Mouse (Mus musculus) kidney, adult 2 months (tissue): ENCODE measurements around the gene Cntnap2. TPM values are rescaled to one million over a fixed set of nuclear protein-coding genes. Genes with fewer than 3 reads are reported as not detected.
"Not testable (repeated sequence)": the region's sequence is repeated elsewhere in the genome, so short reads cannot be mapped to it uniquely, and the experiment has no call there.

Experiments
- DNase-seq: peaks from one replicate; pipeline ENCODE4 v3.0.0; 2021
- H3K27ac ChIP-seq: fragments of 200-500 bp; 2 replicates; pipeline ENCODE4 v1.5.1; 2012; ENCODE audit warnings: low read depth, low read length, control low read depth, inconsistent platforms; ENCODE audit not compliant: insufficient read depth
- H3K27me3 ChIP-seq: fragments of 200-500 bp; replicated peaks from 2 replicates; pipeline ENCODE4 v1.6.1; 2012; ENCODE audit warnings: mild to moderate bottlenecking, moderate library complexity, low read length, inconsistent platforms; ENCODE audit not compliant: control insufficient read depth, insufficient read depth
- H3K36me3 ChIP-seq: fragments of 200-500 bp; 2 replicates; pipeline ENCODE4 v1.6.1; 2012; ENCODE audit warnings: mild to moderate bottlenecking, moderate library complexity, low read length, inconsistent platforms; ENCODE audit not compliant: control insufficient read depth, insufficient read depth
- H3K4me1 ChIP-seq: fragments of 200-500 bp; 2 replicates; pipeline ENCODE4 v1.6.1; 2011; ENCODE audit warnings: low read length; ENCODE audit not compliant: control insufficient read depth, insufficient read depth
- H3K4me3 ChIP-seq: fragments of 200-500 bp; 2 replicates; pipeline ENCODE4 v1.5.1; 2011; ENCODE audit warnings: mild to moderate bottlenecking, low read depth, low read length, control low read depth; ENCODE audit not compliant: insufficient read depth
- CTCF ChIP-seq: fragments of 200-500 bp; conservative IDR thresholded peaks from 2 replicates; pipeline ENCODE4 v1.5.1; 2011; ENCODE audit warnings: low read depth, mild to moderate bottlenecking, control low read depth, low read length, moderate library complexity, mixed read lengths; ENCODE audit not compliant: insufficient read depth, insufficient read length
- POLR2A ChIP-seq: fragments of 200-500 bp; IDR thresholded peaks from one replicate; pipeline ENCODE4 v1.6.1; 2011; ENCODE audit warnings: low read depth, low read length, control low read depth
- WGBS: fragments of 180-500 bp; shearing (Covaris S2); methylation state at CpG from one replicate; pipeline ENCODE4 v1.1.7; 2018; 5-methylcytosine and 5-hydroxymethylcytosine counted together
- polyA plus RNA-seq: library from polyadenylated mRNA; depleted of rRNA; stranded (reverse); fragments of >200 nt; gene quantifications from 2 replicates; pipeline ENCODE4 v1.2.3, GENCODE M21; 2012

Gene Cntnap2
- polyA plus RNA-seq, 1 experiment: 0.31 TPM

DNA sequence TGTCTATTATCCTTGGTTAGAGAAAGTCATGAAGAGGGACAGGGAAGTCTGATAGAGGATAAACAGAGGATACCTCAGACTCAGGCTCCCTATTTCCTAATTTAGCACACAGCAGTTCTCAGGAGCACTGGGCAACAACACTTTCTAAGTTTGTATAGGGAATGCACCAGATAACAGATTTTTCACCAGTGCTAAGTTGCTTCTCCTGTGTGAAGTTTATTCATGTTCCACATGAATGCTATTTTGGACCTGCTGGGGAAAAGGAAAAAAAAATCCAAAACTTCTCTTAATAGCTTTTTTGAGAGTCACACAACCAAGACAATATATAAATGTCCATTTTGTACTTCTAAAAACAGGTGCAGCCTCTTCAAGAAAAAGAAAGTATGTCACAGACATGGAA is 1361.2 kb downstream of the Cntnap2 start:
- H3K27me3 ChIP-seq: no peaks in the 10 kb centered on the region
- TF ChIP-seq POLR2A: no peak
- no peak for TF ChIP-seq CTCF
- H3K36me3 ChIP-seq: no peaks in the 10 kb centered on the region
- no peak for DNase-seq
- no peak overlapping the region for H3K4me3 ChIP-seq
- no peaks in the 10 kb centered on the region for H3K4me1 ChIP-seq
- no peak overlapping the region for H3K27ac ChIP-seq

GRCm38 (mm10) chr6:46428231-46428630 is 1369.1 kb downstream of the Cntnap2 start:
- no peaks in the 10 kb centered on the region for H3K27me3 ChIP-seq
- no peak for TF ChIP-seq POLR2A
- TF ChIP-seq CTCF: no peak
- no peak overlapping the region for H3K27ac ChIP-seq
- no peaks in the 10 kb centered on the region for H3K4me1 ChIP-seq
- no peaks in the 10 kb centered on the region for H3K36me3 ChIP-seq
- no peak overlapping the region for H3K4me3 ChIP-seq
- 68% methylated on average over 5 of the region's 5 CpGs for WGBS
- DNase-seq: no peak

DNA sequence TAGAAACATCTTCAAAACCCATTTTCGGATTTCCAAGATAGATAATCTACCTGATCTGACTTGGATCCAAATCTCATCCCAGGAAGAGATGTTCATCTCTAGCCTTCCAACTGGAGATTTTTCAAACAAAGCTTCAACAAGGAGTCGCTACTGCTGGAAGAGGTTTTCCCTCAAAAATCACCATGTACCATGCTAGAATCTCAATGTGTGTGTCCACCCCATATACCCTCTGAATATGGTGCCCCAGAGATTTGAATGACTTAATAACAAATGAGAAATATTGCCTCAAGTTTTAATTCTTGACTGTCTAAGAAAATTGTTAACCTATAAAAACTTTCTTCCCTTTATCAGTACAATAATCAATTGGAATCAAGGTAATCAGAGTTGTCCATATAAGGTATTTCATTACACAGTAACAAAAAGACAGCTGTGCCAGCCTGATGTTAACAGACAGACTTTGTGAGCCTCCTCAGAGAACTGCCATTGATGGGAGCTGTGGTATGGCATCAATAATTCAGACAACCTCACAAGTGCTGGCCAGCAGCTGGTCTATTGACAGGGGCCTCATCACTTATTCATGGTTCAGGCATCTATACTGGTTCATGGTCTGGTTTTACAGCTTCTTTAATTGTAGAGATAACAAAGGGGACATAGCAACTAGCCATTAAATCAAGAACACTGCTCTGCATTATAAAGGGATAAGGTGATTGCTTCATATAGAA is 1391.9 kb downstream of the Cntnap2 start:
- Histone ChIP-seq H3K27ac (no peak overlapping the region), H3K4me1 (no peaks in the 10 kb centered on the region), H3K36me3 (no peaks in the 10 kb centered on the region), H3K27me3 (no peaks in the 10 kb centered on the region), H3K4me3 (no peak overlapping the region)
- no peak for DNase-seq
- WGBS: 80% methylated on average over 2 of the region's 2 CpGs
- TF ChIP-seq CTCF: no peak
- no peak for TF ChIP-seq POLR2A

GRCm38 (mm10) chr6:46472683-46473082 is 1413.5 kb downstream of the Cntnap2 start:
- H3K4me3 ChIP-seq: no peak overlapping the region
- no peak overlapping the region for H3K27ac ChIP-seq
- TF ChIP-seq POLR2A: no peak
- no peak for TF ChIP-seq CTCF
- H3K4me1 ChIP-seq: no peaks in the 10 kb centered on the region
- H3K36me3 ChIP-seq: no peaks in the 10 kb centered on the region
- 62% methylated on average over 4 of the region's 4 CpGs for WGBS
- no peak for DNase-seq
- no peaks in the 10 kb centered on the region; the same call in 1 of the 2 replicates for H3K27me3 ChIP-seq

- DNase-seq: no peak
- TF ChIP-seq POLR2A: no peak
- TF ChIP-seq CTCF: no peak
- H3K27me3 ChIP-seq: no peaks in the 10 kb centered on the region
- 80% methylated on average over 3 of the region's 3 CpGs for WGBS
- no peaks in the 10 kb centered on the region for H3K4me1 ChIP-seq
- H3K4me3 ChIP-seq: no peak overlapping the region
- no peak overlapping the region for H3K27ac ChIP-seq
- H3K36me3 ChIP-seq: no peaks in the 10 kb centered on the region
These were observed 1425.2 kb downstream of the Cntnap2 start for GRCm38 (mm10) chr6:46484392-46484791.

GRCm38 (mm10) chr6:46502786-46503185 is 1443.6 kb downstream of the Cntnap2 start:
- H3K27me3 ChIP-seq: no peaks in the 10 kb centered on the region
- no peaks in the 10 kb centered on the region for H3K4me1 ChIP-seq
- no peaks in the 10 kb centered on the region for H3K36me3 ChIP-seq
- H3K27ac ChIP-seq: no peak overlapping the region
- no peak overlapping the region for H3K4me3 ChIP-seq
- TF ChIP-seq POLR2A: no peak
- TF ChIP-seq CTCF: no peak
- no peak for DNase-seq
- WGBS: 60% methylated on average over 1 of the region's 1 CpGs

- no peak overlapping the region for H3K27ac ChIP-seq
- no peaks in the 10 kb centered on the region for H3K27me3 ChIP-seq
- 80% methylated on average over 1 of the region's 1 CpGs for WGBS
- no peaks in the 10 kb centered on the region for H3K36me3 ChIP-seq
- H3K4me3 ChIP-seq: no peak overlapping the region
- TF ChIP-seq CTCF: no peak
- no peak for TF ChIP-seq POLR2A
- DNase-seq: no peak
- no peaks in the 10 kb centered on the region for H3K4me1 ChIP-seq
These were observed 1453.7 kb downstream of the Cntnap2 start for GRCm38 (mm10) chr6:46512841-46513240.

DNA sequence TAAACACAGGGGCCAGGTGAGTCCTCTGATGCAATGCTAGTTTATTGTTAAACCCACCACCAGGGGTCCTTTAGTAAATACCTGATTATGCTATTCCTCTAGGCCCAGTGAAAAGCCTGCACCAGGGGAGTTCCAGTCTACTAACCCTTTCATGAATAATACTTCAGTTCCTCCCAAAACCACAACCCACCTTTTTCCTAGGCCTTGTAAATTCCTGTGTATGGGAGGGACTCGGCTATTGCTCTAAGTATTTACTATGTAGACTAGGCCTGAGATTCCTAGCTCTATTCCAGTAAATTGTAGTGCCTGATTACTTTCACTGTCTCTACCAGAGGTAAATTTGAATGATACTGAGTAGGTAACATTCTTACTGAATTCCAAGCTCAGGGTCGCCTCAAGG is 1478.4 kb downstream of the Cntnap2 start:
- H3K27me3 ChIP-seq, DNase-seq, H3K4me3 ChIP-seq, H3K36me3 ChIP-seq, H3K4me1 ChIP-seq, H3K27ac ChIP-seq: not testable (repeated sequence)
- WGBS: 86% methylated on average over 2 of the region's 2 CpGs
